Mouse (Mus musculus): ENCODE data around the gene BC030499.

- TF ChIP-seq CTCF (IDR thresholded peaks at IDR 0.05; ENCODE audit: low read depth) (peak; percentile 17; the same call in 1 of the 2 replicates), EP300 (IDR thresholded peaks at IDR 0.05; ENCODE audit: low read depth) (no peak)
These were observed 34.3 kb downstream of the BC030499 start for GRCm38 (mm10) chr11:78324965-78325364.
